Mouse (Mus musculus): ENCODE measurements at regions not wholly inside any gene's neighbourhood (a gene's known extent, or its start where the extent isn't known, plus 50 kb on each side); places are given as distances from the start of the nearest gene placed in this dataset.

DNA sequence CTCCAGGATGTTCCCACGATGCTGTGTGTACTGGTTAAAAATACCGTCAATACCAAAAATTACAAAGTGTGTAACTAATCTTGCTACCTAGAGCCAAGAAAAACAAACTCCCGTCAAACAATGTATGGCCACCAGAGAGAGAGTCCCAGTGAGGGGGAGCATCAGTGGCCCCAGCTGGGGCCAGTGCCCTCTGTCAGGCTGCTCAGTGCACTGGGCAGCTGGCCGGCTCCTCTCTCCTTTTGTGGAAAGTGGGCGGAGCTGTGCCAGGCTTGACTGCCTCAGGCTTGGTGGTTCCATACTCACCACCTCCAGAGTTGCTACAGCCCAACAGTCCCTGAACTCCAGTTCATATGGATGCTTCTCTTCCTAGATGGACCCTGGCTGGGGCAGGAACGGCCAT lies 53.8 kb upstream of the Sept5 start:
- no peak for DNase-seq (ENCODE audit: low spot score)

DNA sequence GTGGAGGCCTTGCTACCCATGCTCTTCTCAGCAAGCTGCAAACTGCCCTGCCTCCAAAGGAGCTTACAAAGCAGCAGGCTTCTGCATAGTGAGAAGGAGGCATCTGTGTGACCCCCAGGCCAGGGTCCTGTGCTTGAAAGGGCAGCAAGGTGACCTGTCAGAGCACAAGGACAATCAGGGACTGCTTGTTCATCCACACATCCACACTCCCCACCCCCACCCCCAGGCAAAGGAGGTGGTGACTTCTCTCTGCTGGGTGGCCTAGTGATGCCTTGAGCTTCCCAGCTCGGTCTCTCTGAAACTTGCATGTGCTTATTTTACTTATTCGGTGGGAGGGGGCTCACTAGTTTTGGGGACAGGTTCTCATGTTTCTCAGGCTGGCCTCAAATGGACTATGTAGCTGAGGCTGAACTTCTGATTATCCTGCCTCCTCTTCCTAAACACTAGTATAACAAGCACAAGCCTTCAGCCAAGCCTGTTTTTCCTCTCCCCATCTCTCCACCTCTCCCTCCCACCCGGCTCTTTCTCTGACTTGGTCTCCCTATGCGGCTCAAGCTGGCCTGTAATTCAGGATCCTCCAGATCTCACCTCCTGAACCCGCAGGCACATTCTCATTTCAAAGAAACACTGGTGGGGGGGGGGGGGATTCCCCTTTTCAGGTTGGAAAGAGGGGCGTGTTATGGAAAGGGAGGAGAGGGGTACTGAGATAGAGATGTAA lies 56.4 kb upstream of the Sept5 start:
- DNase-seq (ENCODE audit: low spot score) = no peak

DNA sequence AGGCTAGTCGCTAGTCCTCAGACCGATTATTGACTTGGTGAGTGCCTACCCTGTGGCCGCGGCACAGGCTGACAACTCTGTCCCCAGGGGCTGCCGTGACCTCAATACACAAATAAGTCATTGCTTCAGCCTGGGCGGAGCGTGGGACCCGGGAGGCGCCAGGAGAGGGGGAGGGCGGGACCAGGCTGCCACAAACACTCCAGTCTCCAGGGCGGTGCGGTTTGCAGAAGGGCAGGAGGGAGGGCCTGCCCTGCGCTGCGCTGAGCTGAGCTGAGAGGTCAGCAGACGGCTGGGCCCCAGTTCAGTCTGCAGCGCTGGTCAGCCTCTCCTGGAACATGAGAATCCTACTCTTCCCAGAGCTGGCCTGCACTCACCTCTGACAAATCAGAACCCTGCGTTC lies 57.2 kb upstream of the Sept5 start:
- peak; percentile 86 for DNase-seq (ENCODE audit: low spot score)

DNA sequence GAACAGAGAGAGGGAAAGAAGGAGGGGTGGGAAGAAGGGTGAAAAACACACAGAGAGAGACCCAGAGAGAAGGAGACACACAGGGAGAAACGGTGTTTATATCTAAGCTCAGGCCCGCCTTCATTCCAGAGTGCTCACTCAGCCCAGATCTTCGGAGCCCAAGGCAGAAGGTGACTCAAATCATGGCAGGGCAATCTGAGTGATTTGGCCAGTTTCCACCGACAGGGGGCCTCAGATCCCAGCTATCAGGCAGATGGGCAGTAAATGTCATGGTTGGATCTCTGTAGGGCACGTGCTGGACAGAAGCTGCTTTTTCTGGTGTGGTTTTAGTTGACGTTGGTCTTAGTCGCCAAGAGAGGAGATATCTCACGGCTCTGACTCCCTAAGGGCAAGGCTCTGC lies 57.6 kb upstream of the Sept5 start:
- DNase-seq (ENCODE audit: low spot score) = peak; percentile 75

DNA sequence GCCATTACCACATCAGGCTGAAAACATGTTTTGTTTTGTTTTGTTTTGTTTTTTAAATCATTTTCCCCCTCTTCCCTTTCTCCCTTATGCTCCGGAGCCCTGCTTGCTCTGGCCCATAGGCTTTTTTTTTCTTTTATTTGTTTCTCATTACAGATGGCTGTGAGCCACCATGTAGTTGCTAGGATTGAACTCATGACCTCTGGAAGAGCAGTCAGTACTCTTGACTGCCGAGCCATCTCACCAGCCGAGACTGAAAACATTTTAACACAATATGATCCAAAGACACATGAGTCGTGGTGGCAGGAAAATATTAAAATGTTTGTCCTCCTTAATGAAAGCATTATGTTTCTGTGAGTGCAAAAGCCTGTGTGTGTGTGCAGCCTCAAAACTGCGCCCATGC lies 65.8 kb upstream of the Sept5 start:
- DNase-seq (ENCODE audit: low spot score) = no peak

DNA sequence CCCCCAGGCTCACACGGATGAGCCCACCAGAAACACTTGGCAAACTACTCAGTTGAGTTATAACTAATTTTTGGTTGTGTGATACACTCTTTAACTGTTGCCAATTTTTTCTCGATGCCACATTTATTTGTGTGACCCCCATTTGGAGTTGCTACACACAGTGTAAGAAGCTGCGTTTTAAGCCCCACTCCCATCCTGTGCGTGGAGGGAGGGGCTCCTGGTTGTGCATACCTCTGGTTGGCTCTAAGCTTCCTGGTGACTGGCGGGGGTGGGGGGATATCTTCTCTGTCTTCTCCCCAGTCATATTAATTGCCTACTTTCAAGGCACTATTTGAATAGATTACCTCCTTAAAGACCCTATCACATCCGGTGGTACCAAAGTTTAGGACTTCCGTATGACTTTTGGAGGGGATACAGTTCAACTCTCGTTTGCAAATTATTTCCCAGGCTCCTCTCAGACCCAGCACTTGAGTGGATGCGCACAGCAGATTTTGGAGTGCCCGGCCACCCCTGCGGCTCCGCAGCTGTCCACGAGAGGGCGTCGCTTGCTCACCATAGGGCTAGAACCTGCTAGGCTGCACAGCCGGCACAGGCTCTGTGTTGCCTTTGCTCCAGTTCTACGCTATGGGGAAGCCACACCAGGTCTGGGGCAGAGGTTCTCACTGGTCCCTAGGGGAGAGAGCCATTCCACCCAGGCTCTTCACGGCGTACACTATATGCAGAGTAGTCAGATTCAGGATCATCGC lies 66.5 kb upstream of the Sept5 start:
- peak; percentile 85 for DNase-seq (ENCODE audit: low spot score)

DNA sequence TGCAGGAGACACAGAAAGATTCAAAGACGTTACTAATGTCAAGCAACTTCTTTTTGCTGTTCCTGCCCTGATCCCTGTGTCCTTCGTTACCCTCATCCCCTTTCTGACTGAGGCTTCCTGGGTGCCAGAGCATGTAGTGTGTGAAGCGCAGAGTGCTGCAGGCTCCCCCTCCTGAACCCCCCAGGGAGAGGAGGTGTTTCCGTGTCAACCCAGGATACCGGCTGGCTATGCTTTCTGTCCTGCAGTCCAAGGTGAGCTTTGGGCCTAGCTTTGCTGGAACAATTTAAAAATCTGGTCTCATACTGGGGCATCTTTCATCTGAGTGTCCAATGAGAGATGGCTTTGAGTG lies 67.0 kb upstream of the Sept5 start:
- DNase-seq (ENCODE audit: low spot score) = no peak

DNA sequence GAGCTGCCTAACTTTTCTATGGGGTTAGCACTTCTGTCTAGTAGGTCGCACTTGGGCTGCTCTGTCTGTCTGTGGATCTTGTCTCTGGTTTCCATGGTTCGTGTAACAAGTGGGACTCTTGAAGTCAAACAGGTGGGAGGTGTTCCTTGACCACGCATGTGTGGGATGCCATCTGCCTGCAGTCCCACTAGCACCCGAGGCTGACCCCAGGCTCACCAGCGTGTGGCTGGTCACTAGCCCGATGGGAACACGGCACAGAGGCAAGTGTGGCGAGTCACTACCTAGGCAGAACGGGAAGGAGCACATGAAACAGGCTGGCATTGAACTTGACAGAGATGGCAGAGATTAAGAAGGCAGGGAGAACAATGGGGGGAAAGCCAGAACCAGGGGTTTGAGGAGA lies 72.5 kb upstream of the Cldn5 start:
- no peak for DNase-seq (ENCODE audit: low spot score)

DNA sequence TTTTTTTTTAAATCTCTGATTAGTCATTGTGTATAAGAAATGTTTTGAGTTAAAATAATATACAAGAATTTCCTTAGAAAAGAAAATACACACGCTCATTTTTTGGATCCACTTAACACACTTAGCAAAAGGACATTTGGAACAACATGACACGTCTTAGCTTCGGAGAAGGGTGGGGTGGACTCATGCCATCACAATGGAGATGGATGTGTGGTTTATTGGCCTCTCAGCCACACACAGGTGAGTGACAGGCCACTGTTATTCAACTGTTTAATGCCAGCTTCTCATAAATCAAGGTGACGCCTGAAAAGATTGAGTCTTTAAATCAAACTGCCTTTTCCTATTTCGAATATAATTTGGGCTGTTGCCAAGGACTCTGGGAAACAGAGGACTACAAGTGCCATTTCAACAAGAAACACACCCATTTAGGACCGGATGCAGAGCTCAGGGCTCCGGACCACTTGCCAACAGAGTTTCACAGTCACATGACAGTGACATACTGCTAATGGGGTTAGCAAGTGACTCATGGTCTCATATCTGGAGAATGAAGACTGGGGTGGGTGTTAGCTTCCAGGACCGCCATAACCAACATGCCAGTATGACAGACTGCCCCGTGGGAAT lies 71.5 kb upstream of the Cldn5 start:
- DNase-seq (ENCODE audit: low spot score) = no peak

DNA sequence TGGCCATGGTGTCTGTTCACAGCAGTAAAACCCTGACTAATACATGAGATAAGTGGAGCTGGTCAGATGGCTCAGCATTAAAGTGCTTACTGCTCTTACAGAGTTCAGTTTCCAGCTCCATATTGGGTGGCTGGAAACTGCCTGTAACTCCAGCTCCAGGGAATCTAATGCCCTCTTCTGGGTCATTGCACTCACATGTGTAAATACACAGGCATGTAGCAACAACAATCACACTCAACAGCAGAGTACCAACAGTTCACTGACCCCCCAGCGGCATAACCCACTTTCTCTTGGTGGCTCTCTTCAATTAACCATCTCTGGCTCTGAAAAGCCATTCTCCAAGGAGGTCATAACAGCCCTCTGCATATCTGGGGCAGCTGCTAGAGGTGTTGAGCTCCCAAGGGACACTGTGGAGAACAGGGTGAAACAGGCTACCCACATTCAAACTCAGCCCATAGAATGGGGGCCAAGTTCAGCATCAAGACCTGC lies 65.0 kb upstream of the Cldn5 start:
- DNase-seq (ENCODE audit: low spot score) = no peak

DNA sequence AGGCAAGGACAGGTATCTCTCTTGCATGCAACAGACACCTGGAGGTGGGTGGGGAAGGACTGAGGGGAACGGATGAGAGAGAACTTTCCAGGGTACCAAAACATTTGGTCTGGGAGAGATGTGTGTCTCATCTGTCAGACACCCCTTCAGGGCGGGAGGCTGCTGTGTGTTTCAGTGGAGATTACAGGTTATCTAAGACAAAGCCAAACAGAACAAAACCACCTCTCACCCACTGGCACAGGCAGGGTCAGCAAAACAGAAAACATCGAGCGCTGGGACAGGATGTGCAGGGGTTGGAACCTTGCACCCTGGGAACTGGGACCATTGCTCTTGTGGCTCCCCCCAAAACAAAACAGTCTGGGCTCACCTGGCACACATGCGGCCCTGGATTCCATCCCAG lies 63.6 kb upstream of the Cldn5 start:
- DNase-seq (ENCODE audit: low spot score) = no peak

DNA sequence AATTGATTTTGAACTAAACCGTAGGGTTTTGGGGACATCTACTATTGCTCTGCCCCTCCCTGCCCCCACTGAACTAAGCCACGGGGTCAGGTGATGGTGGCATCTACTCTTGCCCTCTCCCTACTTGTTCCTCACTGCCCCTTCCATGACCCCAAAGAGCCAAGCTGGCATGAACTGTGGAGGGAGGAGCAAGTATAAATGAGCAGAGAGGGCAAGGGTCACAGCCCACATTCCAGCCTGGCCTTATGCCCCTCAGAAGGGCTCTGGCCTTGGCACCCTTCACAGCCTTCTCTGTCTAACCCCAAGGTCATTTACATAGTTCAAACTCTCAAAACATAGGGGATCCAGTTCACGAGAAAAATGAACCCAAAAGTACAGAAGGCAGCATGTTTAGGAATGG lies 61.3 kb upstream of the Cldn5 start:
- DNase-seq (ENCODE audit: low spot score) = no peak

DNA sequence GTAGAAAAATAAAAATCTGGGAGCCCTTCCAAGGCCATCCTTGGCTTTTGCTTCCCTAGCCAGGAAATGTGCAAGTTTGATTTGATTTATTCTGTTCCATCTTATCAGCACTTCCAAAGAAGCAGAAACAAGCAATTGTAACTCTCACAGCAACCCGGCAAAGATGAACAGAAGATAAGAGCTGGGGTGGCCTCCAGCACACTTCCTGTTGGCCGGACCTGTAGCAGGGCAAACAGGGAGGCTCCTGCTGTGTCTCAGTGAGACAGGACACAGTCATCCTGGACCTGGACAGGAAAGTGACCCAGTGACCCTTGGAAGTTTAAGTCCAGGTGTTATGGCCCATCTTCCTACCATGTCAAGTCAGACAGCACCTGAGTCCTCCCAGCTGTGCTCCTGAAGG lies 58.6 kb upstream of the Cldn5 start:
- no peak for DNase-seq (ENCODE audit: low spot score)

DNA sequence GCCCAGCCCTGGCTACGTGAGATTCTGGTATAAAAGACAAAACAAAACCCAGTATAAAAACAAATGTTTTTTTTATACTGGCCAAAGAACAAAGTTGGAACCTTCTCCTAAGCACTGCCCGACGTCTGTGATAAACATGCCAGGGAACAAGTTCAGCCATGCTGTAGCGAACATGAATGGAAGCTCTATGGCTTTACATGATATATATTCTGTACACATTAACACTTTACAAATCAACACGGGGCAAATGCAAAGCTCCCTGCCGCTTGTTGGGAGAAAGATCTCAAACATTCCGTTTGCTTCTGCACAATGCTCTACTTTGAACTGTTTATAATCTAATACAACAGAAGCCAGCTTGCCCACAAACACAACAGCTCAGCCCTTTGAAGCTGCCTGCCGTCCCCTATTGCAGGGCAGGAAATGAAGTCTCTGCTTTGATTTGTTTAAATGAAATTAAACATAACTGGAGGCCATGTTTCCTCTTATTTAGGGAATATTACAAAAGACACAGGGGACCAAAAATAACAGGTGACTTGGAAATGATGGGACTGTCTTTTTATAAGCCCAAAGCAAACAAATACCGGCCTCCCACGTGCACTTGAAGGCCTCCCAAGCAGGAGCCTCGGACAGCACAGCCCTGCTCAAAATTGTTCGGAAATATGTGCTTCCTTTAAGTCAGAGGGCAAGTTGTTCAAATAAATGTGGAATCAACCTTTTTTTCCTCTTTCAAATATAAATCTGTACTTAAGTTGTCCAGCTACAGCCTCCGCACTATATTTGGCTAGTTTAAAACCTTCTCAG lies 56.0 kb upstream of the Cldn5 start:
- no peak for DNase-seq (ENCODE audit: low spot score)

DNA sequence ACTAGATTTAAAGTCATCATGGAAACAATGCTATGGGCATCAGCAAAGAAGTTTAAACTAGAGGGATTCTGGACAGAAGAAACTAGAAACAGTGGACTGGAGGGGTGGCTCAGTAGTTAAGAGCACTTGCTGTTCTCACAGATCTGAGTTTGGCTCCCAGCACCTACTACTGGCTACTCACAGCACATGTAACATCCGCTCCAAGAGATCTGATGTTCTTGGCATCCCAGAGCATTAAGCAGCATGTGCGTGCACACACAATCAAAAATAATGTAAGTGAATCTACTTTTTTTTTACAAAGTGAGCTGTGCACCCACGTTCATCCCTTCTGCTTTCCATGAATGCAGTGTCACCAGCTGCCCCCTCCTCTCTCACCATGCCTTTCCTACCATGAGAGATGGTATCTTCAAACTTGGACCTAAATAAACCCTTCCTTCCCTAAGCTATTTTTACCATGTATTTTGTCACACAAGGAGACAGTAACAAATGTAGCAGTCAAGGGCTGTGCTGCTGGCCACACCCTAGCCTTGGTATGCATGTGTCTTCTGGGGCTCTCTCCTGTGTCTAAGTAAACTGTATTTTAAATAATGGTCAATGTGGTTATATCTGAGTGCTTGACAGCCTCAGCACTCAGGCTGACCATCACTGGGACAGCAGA lies 53.3 kb upstream of the Cldn5 start:
- DNase-seq (ENCODE audit: low spot score) = no peak

DNA sequence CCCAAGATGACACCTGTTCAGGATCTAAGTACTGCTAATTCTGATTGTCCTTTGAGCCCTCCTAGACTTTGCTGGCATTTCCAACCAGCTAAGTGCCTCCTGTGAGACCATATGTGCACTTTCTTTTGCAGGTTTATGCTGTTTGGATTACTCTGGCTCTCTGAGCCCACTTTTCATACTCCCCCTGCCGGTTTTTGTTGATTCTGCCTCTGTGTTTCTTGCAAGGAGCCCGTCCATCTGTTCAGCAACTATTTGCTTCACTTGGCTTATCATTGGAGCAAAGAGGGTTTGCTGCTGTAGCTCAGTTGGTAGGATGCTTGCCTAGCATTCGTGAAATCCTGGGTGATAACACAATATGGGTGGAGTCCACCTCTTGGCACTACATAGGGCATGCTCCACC lies 52.8 kb upstream of the Cldn5 start:
- DNase-seq (ENCODE audit: low spot score) = no peak

DNA sequence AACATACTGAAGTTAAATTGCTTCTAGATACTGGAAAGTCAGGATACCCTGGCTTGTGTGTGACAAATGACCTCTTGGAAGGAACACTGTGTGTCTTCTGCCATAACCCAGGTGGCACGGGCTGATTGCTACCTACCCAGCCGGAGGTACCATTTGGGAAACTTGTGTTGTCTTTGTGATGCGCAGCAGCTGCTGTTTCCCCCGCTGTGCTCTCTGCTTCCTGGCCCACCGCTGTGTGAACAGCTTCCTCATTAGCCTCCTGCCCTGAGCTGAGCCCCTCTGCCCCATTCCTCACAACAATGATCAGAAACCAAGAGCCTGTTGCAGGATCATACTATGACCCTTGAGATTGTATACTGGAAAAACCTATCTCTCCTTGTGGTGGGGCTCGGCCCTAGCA lies 51.9 kb upstream of the Cldn5 start:
- DNase-seq (ENCODE audit: low spot score) = no peak

All from ovary, postnatal 36 days (tissue).